Mouse (Mus musculus): ENCODE data around the gene Pycr1.
A peak's percentile ranks its signal among the peaks of the same experiment; 100 is the strongest.

GRCm38 (mm10) chr11:120658876-120659410, 15.4 kb upstream of the Pycr1 start:
- TF ChIP-seq CTCF (IDR thresholded peaks at IDR 0.05; ENCODE audit: low read depth, low read length) (peak; percentile 93), POLR2A (IDR thresholded peaks at IDR 0.05; ENCODE audit: insufficient read depth, low read length) (no peak), EP300 (IDR thresholded peaks at IDR 0.05; ENCODE audit: insufficient read depth, low read depth, low read length) (0 out of 2 replicates have a peak, but pooled peaks have one; percentile 33)

Data from ES-Bruce4 (cell line).